Mouse (Mus musculus): ENCODE results near the gene Dppa4. TPM values are rescaled to one million over a fixed set of nuclear protein-coding genes. Genes with fewer than 3 reads are reported as not detected.

Dppa4 gene
- not detected in 2 replicates for polyA plus RNA-seq (2014; fragmentation: Nextera tagmentation; extraction: Ambion mirVana)

DNA sequence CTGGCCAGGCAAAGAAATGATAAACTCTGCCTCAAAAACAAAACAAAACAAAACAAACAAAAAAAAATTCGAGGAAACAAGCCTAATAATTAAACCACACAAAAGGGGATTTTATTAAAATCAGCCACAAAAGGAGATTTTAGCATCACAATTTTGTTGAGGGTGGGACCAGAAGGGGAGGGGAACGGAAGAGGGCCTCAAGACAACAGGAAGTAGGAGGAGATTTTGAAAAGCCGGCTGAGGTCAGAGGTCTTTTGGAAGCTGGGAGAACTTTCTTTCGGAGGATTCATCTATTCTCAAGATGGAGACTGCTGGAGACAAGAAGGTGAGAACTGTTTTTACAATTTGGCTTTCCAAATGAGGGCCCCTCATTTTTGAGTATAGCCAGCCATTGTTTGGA lies at the start of gene Dppa4:
Gene Dppa4, plus strand, starts transcription at position 217 of the 400 bp plus-strand sequence.
- H3K9ac ChIP-seq (ENCODE audit: low read depth, low read length) = no peak within 1 kb of the TSS
- DNase-seq (ENCODE audit: low spot score) = no peak
- no peaks in the 10 kb centered on the region for H3K9me3 ChIP-seq (ENCODE audit: control insufficient read depth, low read length)
- no peak within 1 kb of the TSS for H3K27ac ChIP-seq (ENCODE audit: low read depth, low read length)
- 87% methylated on average over 4 of the region's 4 CpGs for WGBS
- no peaks in the 10 kb centered on the region for H3K27me3 ChIP-seq (ENCODE audit: control insufficient read depth, insufficient read depth, low read length)
- no peak for ATAC-seq (ENCODE audit: low FRiP score)
- no peak within 1 kb of the TSS for H3K4me2 ChIP-seq (replicated peaks; ENCODE audit: low read depth, low read length)
- no peak within 1 kb of the TSS for H3K4me3 ChIP-seq (ENCODE audit: low read depth, low read length)
- H3K4me1 ChIP-seq (replicated peaks; ENCODE audit: control insufficient read depth, insufficient read depth, low read length) = no peaks in the 10 kb centered on the region
- H3K36me3 ChIP-seq (ENCODE audit: control insufficient read depth, insufficient read depth, low read length) = no peaks in the 10 kb centered on the region

DNA sequence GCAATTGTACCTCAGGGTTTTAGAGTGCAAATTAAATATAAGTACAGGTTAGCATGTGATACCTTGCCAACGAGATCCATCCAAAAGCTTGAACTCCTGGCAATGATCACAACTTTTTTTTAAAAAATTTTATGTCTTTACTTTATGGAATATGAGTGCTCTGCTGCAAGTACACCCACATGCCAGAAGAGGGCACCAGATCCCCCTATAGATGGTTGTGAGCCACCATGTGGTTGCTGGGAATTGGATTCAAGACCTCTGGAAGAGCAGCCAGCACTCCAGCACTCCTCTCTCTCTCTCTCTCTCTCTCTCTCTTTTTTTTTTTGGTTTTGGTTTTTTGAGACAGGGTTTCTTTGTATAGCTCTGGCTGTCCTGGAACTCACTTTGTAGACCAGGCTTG lies 48.5 kb upstream of the Dppa4 start:
- Histone ChIP-seq H3K27me3 (ENCODE audit: control insufficient read depth, insufficient read depth, low read length) (no peaks in the 10 kb centered on the region), H3K4me2 (replicated peaks; ENCODE audit: low read depth, low read length) (no peak overlapping the region), H3K9ac (ENCODE audit: low read depth, low read length) (no peak overlapping the region), H3K4me1 (replicated peaks; ENCODE audit: control insufficient read depth, insufficient read depth, low read length) (no peaks in the 10 kb centered on the region), H3K36me3 (ENCODE audit: control insufficient read depth, insufficient read depth, low read length) (no peaks in the 10 kb centered on the region), H3K27ac (ENCODE audit: low read depth, low read length) (no peak overlapping the region), H3K9me3 (ENCODE audit: control insufficient read depth, low read length) (no peaks in the 10 kb centered on the region), H3K4me3 (ENCODE audit: low read depth, low read length) (no peak overlapping the region)
- no peak for DNase-seq (ENCODE audit: low spot score)
- no peak for ATAC-seq (ENCODE audit: low FRiP score)
- WGBS = 91% methylated on average over 1 of the region's 1 CpGs

DNA sequence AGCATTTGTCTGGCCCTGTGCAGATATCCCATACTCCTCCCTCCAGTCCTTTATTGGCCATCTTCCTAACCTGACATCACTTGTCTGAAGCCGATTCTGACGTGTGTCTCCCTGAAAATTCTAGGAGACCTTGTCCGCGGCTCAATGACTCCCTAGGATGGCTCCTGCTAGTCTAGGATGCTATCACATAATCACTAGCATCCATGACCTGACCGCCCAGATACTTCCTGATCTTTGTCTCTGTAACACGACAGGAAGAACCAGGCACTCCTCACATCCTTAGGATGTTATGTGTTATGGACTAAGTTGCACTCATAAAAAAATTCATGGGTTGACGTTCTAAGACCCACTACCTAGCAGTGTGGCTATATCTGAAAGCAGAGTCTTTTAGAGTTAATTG lies 45.9 kb upstream of the Dppa4 start:
- no peak overlapping the region for H3K27ac ChIP-seq (ENCODE audit: low read depth, low read length)
- DNase-seq (ENCODE audit: low spot score) = no peak
- H3K36me3 ChIP-seq (ENCODE audit: control insufficient read depth, insufficient read depth, low read length) = no peaks in the 10 kb centered on the region
- H3K4me3 ChIP-seq (ENCODE audit: low read depth, low read length) = no peak overlapping the region
- no peaks in the 10 kb centered on the region for H3K4me1 ChIP-seq (replicated peaks; ENCODE audit: control insufficient read depth, insufficient read depth, low read length)
- ATAC-seq (ENCODE audit: low FRiP score) = no peak
- WGBS = 96% methylated on average over 7 of the region's 7 CpGs
- no peaks in the 10 kb centered on the region for H3K27me3 ChIP-seq (ENCODE audit: control insufficient read depth, insufficient read depth, low read length)
- H3K9ac ChIP-seq (ENCODE audit: low read depth, low read length) = no peak overlapping the region
- H3K9me3 ChIP-seq (ENCODE audit: control insufficient read depth, low read length) = no peaks in the 10 kb centered on the region
- no peak overlapping the region for H3K4me2 ChIP-seq (replicated peaks; ENCODE audit: low read depth, low read length)

DNA sequence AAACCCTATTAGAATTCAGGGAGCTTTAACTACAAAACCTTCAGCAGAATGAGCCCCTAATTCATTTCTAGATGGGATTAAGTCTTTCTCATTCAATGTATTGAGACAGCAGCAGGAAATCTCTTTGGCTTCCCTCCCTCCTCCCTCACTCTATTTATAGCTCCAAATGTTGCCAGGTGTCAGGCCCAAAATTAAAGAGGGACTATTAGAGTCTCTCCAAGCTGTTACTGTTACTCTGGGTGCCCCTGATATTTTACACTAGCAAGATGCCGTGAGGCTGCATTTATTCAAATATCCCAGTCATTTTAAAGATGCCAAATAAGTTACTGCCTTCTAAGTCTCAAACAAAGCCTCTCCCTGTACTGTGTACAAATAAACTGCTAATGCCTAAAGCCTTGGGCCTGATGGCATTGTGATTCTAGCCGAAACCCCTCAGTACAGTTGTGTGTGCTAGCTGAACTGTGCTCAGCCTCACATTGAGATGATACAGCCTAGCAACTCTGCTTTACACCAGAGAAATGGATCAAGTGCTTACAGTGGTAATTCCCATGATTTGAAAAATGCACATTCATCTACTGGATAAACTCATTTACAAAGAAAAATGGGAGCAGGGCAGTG lies 36.4 kb upstream of the Dppa4 start:
- Histone ChIP-seq H3K9ac (ENCODE audit: low read depth, low read length) (no peak overlapping the region), H3K36me3 (ENCODE audit: control insufficient read depth, insufficient read depth, low read length) (no peaks in the 10 kb centered on the region), H3K4me2 (replicated peaks; ENCODE audit: low read depth, low read length) (no peak overlapping the region), H3K4me3 (ENCODE audit: low read depth, low read length) (no peak overlapping the region), H3K27me3 (ENCODE audit: control insufficient read depth, insufficient read depth, low read length) (no peaks in the 10 kb centered on the region), H3K27ac (ENCODE audit: low read depth, low read length) (no peak overlapping the region), H3K9me3 (ENCODE audit: control insufficient read depth, low read length) (no peaks in the 10 kb centered on the region), H3K4me1 (replicated peaks; ENCODE audit: control insufficient read depth, insufficient read depth, low read length) (no peaks in the 10 kb centered on the region)
- WGBS = 88% methylated on average over 2 of the region's 2 CpGs
- ATAC-seq (ENCODE audit: low FRiP score) = no peak
- no peak for DNase-seq (ENCODE audit: low spot score)

DNA sequence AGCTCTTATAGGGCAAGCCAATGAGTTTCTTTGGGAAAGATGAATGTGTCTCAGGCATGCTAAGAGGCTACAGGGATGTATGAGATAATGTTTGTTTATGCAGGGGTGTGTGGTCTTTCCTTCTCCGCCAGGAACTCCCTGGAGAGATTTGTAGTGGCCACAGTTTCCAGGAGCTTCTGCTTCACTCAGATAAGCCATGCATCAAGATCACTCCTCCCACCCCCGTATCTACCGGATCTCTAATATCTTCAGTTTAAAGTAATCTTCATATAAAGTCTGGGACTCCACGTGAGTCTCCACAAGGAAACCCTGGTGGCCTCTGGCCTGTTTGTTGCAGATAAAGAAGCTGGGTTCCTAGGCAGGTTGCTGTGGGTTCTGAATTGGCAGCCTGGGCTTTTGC lies 30.7 kb upstream of the Dppa4 start:
- Histone ChIP-seq H3K4me1 (replicated peaks; ENCODE audit: control insufficient read depth, insufficient read depth, low read length) (no peaks in the 10 kb centered on the region), H3K4me3 (ENCODE audit: low read depth, low read length) (no peak overlapping the region), H3K4me2 (replicated peaks; ENCODE audit: low read depth, low read length) (no peak overlapping the region), H3K27ac (ENCODE audit: low read depth, low read length) (no peak overlapping the region), H3K9me3 (ENCODE audit: control insufficient read depth, low read length) (no peaks in the 10 kb centered on the region), H3K36me3 (ENCODE audit: control insufficient read depth, insufficient read depth, low read length) (no peaks in the 10 kb centered on the region), H3K9ac (ENCODE audit: low read depth, low read length) (no peak overlapping the region), H3K27me3 (ENCODE audit: control insufficient read depth, insufficient read depth, low read length) (no peaks in the 10 kb centered on the region)
- 71% methylated on average over 4 of the region's 4 CpGs for WGBS
- no peak for DNase-seq (ENCODE audit: low spot score)
- ATAC-seq (ENCODE audit: low FRiP score) = no peak

DNA sequence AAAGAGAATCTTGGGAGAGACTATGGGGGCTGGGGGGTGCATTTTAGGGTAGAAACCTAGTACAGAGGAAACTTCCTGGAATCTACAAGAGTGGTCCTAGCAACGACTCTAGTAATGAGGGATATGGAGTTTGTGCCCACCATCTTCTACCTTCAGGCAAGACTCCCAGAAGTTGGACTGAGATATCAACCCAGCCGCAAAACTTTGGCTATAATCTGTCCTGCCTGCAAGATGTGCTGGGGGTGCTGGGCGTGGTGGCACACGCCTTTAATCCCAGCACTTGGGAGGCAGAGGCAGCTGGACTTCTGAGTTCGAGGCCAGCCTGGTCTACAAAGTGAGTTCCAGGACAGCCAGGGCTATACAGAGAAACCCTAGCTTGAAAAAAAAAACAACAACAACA lies 28.9 kb upstream of the Dppa4 start:
- Histone ChIP-seq H3K36me3 (ENCODE audit: control insufficient read depth, insufficient read depth, low read length) (no peaks in the 10 kb centered on the region), H3K4me3 (ENCODE audit: low read depth, low read length) (no peak overlapping the region), H3K9ac (ENCODE audit: low read depth, low read length) (no peak overlapping the region), H3K9me3 (ENCODE audit: control insufficient read depth, low read length) (no peaks in the 10 kb centered on the region), H3K27ac (ENCODE audit: low read depth, low read length) (no peak overlapping the region), H3K4me1 (replicated peaks; ENCODE audit: control insufficient read depth, insufficient read depth, low read length) (no peaks in the 10 kb centered on the region), H3K27me3 (ENCODE audit: control insufficient read depth, insufficient read depth, low read length) (no peaks in the 10 kb centered on the region), H3K4me2 (replicated peaks; ENCODE audit: low read depth, low read length) (no peak overlapping the region)
- 91% methylated on average over 5 of the region's 5 CpGs for WGBS
- no peak for DNase-seq (ENCODE audit: low spot score)
- ATAC-seq (ENCODE audit: low FRiP score) = no peak

DNA sequence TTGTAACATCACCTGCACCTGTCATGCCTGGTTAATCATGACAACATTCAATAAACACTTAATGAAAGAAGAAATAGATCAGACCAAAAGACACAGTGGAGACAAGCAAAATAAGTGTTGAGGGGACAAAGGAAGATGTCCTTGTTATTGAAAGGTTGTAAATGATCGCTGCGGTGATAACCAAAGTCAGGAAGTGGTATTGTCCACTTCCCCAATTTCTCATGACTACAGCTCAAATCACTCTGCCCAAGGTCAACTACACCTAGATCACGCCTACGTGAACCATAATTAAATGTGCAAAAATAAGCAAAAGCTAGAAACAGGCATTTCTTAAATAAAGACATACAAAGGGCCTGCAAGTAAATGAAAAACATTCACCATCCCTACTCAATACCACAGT lies 24.0 kb upstream of the Dppa4 start:
- no peak overlapping the region for H3K4me3 ChIP-seq (ENCODE audit: low read depth, low read length)
- no peaks in the 10 kb centered on the region for H3K4me1 ChIP-seq (replicated peaks; ENCODE audit: control insufficient read depth, insufficient read depth, low read length)
- DNase-seq (ENCODE audit: low spot score) = no peak
- no peak overlapping the region for H3K4me2 ChIP-seq (replicated peaks; ENCODE audit: low read depth, low read length)
- 93% methylated on average over 4 of the region's 4 CpGs for WGBS
- no peaks in the 10 kb centered on the region for H3K9me3 ChIP-seq (ENCODE audit: control insufficient read depth, low read length)
- no peaks in the 10 kb centered on the region for H3K36me3 ChIP-seq (ENCODE audit: control insufficient read depth, insufficient read depth, low read length)
- H3K27ac ChIP-seq (ENCODE audit: low read depth, low read length) = no peak overlapping the region
- H3K27me3 ChIP-seq (ENCODE audit: control insufficient read depth, insufficient read depth, low read length) = no peaks in the 10 kb centered on the region
- ATAC-seq (ENCODE audit: low FRiP score) = no peak
- no peak overlapping the region for H3K9ac ChIP-seq (ENCODE audit: low read depth, low read length)

DNA sequence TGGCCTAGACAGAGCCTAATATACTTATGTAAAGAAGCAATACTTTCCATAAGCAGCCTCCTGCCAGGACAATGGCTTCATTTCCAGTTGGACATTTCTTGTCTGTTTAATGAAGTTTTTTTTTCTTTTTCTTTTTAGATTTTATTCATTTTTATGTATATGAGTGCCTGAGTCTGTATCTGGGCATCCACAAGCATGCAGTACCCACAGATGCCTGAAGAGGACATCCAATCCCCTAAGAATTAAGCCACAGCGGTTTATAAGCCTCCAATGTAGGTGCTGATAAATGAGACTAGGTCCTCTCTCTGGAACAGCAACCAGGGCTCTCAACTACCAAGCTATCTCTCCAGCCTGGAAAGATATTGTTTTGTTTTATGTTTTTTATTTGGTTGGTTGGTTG lies 20.6 kb upstream of the Dppa4 start:
- Histone ChIP-seq H3K9ac (ENCODE audit: low read depth, low read length) (no peak overlapping the region), H3K4me3 (ENCODE audit: low read depth, low read length) (no peak overlapping the region), H3K27me3 (ENCODE audit: control insufficient read depth, insufficient read depth, low read length) (no peaks in the 10 kb centered on the region), H3K4me2 (replicated peaks; ENCODE audit: low read depth, low read length) (no peak overlapping the region), H3K4me1 (replicated peaks; ENCODE audit: control insufficient read depth, insufficient read depth, low read length) (no peaks in the 10 kb centered on the region), H3K36me3 (ENCODE audit: control insufficient read depth, insufficient read depth, low read length) (no peaks in the 10 kb centered on the region), H3K9me3 (ENCODE audit: control insufficient read depth, low read length) (no peaks in the 10 kb centered on the region), H3K27ac (ENCODE audit: low read depth, low read length) (no peak overlapping the region)
- no peak for DNase-seq (ENCODE audit: low spot score)
- WGBS = 79% methylated on average over 1 of the region's 1 CpGs
- no peak for ATAC-seq (ENCODE audit: low FRiP score)

DNA sequence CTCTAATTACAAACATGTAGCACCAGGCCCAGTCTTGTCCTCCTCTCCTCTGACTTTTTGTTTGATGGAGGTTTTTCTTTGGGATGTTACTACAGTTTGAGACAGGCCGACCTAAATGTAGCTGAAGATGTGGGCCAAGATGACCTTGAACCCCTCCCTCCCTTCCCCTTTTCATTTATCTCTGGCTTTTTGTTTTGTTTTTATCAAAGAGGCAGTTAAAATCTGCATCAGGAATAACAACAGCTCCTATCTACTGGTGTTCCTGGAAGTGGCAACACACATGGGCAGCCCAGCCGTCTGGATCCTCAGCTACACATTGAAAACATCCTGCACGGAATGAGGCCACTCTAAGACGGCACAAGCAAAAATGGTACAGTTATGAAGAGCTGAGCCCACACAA lies 17.7 kb upstream of the Dppa4 start:
- Histone ChIP-seq H3K4me1 (replicated peaks; ENCODE audit: control insufficient read depth, insufficient read depth, low read length) (no peaks in the 10 kb centered on the region), H3K4me3 (ENCODE audit: low read depth, low read length) (no peak overlapping the region), H3K9me3 (ENCODE audit: control insufficient read depth, low read length) (no peaks in the 10 kb centered on the region), H3K27me3 (ENCODE audit: control insufficient read depth, insufficient read depth, low read length) (no peaks in the 10 kb centered on the region), H3K9ac (ENCODE audit: low read depth, low read length) (no peak overlapping the region), H3K27ac (ENCODE audit: low read depth, low read length) (no peak overlapping the region), H3K36me3 (ENCODE audit: control insufficient read depth, insufficient read depth, low read length) (no peaks in the 10 kb centered on the region), H3K4me2 (replicated peaks; ENCODE audit: low read depth, low read length) (no peak overlapping the region)
- ATAC-seq (ENCODE audit: low FRiP score) (no peak), DNase-seq (ENCODE audit: low spot score) (no peak)
- 82% methylated on average over 4 of the region's 4 CpGs for WGBS
